Mouse (Mus musculus): ENCODE results near the gene Dand5.

GRCm38 (mm10) chr8:84779519-84780224, 43.0 kb downstream of the Dand5 start:
- no peak for TF ChIP-seq EP300 (IDR thresholded peaks at IDR 0.05; ENCODE audit: low read depth)
- no peak for TF ChIP-seq CTCF (IDR thresholded peaks at IDR 0.05; ENCODE audit: low read depth)
